Mouse (Mus musculus) T-cell, adult 2 months (primary cell): Measurements from ENCODE around the gene Flrt1.

Source experiments
- DNase-seq: peaks from one replicate; pipeline ENCODE4 v3.0.0; 2022; ENCODE audit warnings: low spot score

Flrt1 gene

GRCm38 (mm10) chr19:7105544-7105943 is at the start of gene Flrt1:
Flrt1 (minus strand) TSS chr19:7105729.
- no peak for DNase-seq

DNA sequence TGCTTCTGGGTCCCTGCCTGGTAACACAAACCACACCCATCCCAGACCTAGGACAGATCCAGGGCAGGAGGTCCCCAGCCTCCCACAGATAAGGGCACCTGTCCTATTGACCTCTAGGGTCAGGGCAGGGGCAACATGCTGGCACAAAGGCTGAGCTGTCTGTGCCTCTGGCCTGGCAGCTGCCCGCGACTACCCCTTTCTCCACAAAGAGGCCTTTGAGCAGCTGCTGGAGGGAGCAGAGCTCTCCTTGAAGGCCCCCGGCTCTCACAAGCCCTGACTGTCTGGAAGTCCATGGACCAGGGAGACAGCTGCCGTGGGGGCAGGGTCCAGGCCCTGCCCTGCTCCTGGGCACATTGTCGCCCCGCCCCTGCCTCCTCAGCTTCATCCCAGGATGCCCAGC is 49.7 kb upstream of the Flrt1 start:
- DNase-seq = no peak

DNA sequence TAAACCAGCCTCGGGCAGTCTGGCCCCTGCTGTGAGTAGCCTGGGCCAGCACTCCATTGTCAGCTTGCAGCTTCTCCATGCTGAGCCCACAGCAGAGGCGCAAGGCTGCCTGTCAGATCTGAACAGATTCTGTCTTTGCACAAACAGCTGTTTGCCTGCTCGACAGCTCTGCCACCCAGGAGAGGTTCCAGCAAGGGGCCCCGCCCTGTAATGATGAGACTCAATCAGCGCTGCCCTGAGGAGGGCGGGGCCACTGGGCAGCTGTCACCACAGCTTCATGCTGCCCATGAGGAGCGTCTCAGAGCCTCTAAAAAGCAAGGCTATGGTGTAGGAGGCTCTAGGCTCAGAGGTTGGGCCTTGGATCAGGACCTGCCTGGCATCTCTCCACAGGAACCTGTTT is 47.7 kb upstream of the Flrt1 start:
- DNase-seq = no peak

DNA sequence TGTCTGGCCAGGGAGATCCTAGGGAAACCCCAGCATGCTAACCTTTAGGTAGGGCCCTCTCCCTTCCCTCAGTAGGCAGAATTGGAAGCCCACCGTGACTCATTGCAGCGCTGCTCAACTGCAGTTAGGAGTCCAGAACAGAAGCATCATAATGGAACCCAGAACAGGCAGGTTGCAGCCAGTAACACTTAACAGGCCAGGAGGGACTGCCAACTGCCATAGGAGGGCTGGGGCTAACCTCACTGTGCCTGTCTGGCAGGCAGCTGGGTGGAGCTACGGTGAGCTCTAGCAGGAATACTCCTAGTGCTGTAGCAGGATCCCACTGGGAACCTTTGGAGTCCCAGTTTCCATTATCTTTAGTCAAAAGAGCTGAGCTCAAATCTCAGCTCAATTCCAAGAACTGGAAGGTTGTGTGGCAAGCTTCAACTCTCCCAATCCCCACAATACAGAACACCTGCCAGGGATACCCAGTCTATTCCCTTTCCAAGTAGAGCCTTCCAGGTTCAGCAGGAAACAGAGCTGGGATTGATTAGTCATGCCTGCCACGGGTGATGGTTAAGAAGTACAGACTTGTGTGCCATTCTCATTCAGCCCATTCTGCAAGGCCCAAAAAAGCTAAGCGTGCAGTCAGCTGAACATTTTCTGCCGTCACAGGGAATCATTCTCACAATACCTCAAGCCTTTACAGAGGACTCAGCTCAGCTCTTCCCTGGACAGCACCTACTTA is 46.6 kb upstream of the Flrt1 start:
- no peak for DNase-seq

- DNase-seq = no peak
Observed at GRCm38 (mm10) chr19:7151300-7151926, 45.9 kb upstream of the Flrt1 start.

DNA sequence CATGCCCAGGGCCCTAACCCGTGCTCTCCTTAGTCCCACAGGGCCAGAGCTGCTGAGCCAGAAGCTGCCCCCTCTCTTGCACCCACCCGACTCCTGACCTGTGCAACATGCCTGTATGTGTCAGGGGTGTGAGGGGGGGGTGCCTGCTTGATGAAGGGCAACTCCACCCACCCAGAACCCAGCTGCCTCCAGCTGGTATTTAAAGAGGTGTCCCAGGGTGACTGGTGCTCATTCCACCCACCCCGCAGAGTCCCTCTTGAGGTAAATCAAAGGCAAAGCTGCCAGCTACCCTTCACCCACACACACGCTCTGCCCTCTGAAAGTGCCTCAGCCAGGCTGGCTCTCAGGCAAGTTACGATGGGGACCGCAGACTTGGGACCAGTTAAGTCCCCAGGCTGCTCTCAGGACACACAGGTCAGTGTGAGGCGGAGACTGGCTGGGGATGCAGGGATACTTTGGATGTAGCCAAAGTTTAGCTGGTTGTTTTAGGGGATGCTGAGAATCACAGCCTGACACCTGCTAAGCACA is 43.7 kb upstream of the Flrt1 start:
- no peak for DNase-seq

DNA sequence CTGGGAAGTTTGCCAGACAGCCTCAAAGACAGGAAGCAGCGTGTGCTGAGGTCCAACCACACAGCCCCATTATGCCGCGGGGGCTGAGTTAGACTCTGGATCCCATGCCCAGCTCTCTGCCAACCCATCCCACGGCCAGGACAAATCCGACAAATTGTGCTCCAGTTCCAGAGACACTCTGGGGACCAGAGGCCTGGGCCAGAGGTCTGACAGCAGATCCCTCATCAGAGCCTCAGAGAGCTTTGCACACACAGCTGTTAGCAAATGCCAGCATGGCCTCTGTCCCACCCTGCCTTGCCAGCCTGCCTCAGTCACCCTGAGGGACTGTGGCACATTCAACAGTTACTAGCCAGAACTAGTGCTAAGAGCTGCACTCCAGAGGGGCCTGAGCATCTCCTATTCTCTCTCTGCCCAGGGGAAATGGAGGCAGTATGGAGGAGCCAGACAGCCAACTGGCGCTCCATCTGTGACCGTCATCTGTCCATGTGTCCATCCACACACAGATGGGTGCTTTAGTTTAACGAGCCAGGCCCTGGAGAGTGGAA is 43.1 kb upstream of the Flrt1 start:
- no peak for DNase-seq

GRCm38 (mm10) chr19:7148096-7148495 is 42.6 kb upstream of the Flrt1 start:
- DNase-seq = no peak

DNA sequence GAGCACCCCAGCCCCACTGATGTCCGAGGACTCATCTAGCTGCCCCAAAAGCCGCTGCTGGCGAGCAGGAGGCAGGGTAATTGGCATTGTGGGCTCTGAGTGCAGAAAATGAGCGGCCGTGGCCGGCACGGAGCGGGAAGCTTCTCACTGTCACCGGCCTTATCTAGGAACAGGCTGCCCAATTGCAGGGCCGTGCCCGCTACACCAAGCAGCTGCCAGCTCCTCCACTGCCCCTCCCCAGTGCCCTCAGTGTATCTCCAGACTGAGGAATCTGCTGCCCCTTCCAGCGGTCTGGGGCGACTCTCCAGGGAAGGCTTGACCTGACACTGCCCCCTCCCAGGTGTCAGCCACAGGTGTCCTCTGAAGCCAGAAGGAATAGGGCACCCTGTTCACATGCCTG is 40.8 kb upstream of the Flrt1 start:
- no peak for DNase-seq

GRCm38 (mm10) chr19:7144458-7144857 is 38.9 kb upstream of the Flrt1 start:
- DNase-seq = no peak

DNA sequence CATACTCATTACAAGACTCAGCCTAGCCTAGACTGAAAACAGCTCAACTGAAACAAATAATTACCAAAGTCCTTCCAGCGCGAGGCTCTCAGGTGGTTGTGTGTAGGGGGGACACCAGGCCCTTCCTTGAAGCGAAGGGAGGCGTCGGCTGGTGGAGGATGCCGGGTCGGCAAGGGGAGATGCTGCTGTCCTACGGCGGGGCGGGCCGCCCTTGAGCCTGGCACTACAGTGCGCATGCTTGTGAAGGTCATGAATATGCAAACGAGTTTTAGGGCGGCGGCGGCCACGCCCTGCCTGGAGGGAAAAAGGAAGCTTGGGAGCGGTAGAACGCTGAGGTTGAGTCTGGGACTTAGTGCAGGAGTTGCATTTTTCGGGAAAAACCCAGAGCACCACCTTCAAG is 38.3 kb upstream of the Flrt1 start:
- no peak for DNase-seq

GRCm38 (mm10) chr19:7142207-7142915 is 36.8 kb upstream of the Flrt1 start:
- no peak for DNase-seq

- no peak for DNase-seq
Observed at GRCm38 (mm10) chr19:7140856-7141421, 35.4 kb upstream of the Flrt1 start.

GRCm38 (mm10) chr19:7140373-7140772 is 34.8 kb upstream of the Flrt1 start:
- no peak for DNase-seq

DNA sequence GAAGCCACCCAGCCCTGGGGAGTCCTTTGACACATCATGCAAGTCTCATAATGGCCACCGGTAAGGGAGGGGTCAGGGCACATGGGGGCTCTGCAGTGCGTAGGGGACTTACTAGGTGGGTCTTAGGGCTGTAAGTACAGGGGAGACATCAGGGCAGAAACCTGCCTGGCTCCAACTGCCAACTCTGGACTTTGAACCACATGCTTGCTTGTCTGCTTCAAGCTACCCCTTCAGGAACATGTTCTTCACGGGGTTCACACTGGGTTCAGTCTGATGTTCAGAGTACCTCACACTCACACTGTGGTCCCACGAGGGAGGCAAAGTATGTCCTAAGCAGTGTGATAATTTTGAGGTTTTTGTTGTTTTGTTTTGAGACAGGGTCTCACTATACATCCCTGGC is 33.8 kb upstream of the Flrt1 start:
- DNase-seq = no peak

GRCm38 (mm10) chr19:7138327-7138726 is 32.8 kb upstream of the Flrt1 start:
- no peak for DNase-seq

DNA sequence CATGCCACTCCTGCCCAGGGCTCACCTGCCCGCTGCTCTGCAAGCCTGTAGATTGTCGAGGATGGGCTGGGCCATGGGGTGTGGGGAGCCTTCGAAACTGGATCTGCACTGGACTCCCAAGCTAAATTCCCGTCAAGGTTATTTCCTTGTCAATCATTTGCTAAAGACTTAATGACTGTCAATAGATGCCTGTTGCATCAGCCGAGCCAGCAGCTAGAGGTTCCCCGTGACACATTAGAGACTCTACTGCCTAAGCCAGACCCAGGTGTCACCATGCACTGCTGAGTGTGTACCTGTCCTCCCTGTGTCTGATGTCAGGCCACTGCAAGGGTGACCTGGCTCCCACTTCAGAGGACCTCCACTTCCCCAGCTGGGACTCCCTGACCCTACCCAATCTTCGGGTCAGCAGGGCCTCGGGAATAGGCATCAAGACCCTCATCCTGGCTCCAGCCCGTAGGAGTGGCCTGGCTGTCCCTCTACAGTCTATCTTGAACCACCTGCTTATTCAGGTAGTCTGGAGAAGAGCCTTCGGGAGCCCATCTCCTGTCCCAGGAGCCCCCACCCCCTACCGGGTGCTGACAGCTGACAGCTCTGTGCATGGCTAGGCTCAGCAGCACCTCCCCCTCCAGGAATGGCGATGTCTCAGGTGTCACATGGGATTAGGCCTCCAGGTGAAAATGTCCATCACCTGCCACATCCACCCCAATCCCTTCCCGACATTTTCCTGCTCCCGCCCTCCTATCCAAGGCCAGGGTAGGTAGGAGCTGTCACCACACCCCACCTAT is 31.4 kb upstream of the Flrt1 start:
- no peak for DNase-seq

GRCm38 (mm10) chr19:7136016-7136415 is 30.5 kb upstream of the Flrt1 start:
- DNase-seq = no peak

- no peak for DNase-seq
Observed at GRCm38 (mm10) chr19:7135525-7135924, 30.0 kb upstream of the Flrt1 start.

- DNase-seq = no peak
Observed at GRCm38 (mm10) chr19:7134631-7135091, 29.1 kb upstream of the Flrt1 start.

- DNase-seq = no peak
Observed at GRCm38 (mm10) chr19:7133436-7133835, 27.9 kb upstream of the Flrt1 start.
